Mouse (Mus musculus): ENCODE results near the gene Mptx2.
A peak's percentile ranks its signal among the peaks of the same experiment; 100 is the strongest.
"Not testable (repeated sequence)": the region's sequence is repeated elsewhere in the genome, so short reads cannot be mapped to it uniquely, and the experiment has no call there.

Gene Mptx2

DNA sequence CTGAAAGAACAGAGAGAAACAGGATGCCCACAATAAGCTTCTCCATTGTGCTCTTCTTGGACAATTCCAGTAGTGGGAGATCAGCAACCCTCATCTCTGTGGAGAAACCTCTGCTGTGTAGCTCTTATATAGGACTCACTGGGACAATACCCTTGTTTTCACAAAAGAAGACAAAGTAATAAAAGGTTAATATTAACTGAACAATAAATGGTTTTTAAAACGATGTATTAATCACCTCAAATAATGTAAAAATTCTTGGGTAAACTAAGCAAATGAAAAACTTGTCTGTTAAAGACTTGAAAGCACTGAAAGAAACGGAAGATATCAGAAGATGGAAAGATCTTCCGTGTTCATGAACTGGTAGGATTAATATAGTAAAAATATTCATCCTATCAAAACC is at the start of gene Mptx2:
Gene Mptx2, minus strand, starts transcription at position 101 of the 400 bp plus-strand sequence.
- no peak for DNase-seq

DNA sequence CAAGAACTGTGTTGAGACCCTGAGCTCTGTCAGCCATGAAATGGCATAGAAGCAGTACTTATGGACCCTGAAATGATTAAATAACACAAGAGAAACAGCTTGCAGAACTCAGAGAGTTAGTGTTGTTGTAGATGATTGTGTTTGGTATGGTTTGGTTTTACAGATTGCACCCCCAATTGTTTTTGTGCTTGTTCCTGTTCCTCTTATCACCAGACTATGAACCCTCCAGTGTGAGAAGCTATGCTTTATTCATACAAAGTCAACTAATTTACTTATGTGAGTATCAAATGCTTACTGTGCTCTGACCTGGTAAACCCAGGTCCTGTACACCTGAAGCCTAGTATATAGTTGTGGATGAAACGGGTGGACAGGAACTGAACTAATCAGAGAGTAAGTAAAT is 49.0 kb upstream of the Mptx2 start:
- DNase-seq = no peak

GRCm38 (mm10) chr1:173325395-173325794 is 47.8 kb upstream of the Mptx2 start:
- no peak for DNase-seq

DNA sequence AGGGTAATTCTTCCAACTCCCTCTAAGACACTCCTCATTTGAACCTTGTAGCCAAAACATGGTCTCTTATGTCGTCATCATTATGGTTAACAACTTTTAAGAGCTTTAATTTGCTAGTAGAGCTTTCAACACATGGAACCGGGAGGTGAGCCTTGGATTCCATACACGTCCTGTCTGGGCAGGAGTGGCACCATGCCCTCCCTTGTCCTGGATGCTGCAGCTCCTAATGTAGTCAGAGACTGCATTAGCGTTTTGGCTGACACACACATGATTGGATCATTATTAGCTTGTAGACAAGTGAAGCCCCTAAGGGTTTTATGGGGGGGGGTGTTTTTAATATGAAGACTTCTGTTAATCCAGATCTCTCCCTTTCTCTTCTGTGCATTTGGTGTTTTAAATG is 47.4 kb upstream of the Mptx2 start:
- no peak for DNase-seq

GRCm38 (mm10) chr1:173323839-173324585 is 46.4 kb upstream of the Mptx2 start:
- peak; percentile 22 for DNase-seq

DNA sequence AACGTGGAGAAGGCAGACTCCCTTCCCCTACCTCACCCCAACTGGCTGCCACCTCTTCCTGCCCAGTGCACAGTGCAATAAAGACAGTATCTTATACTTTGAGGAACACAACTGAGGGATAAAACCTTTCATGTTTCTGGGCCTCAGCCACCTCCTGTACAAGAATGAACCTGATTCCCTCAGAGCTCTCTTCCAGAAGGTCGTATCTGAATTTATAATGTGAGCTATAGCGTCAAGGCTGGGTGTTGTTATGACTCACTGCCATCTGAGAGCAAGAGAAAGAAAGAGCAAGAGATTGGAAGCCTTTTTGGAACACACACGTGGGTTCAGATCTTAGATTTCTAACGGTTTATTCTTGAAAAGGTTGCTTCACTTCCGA is 44.7 kb upstream of the Mptx2 start:
- no peak for DNase-seq

DNA sequence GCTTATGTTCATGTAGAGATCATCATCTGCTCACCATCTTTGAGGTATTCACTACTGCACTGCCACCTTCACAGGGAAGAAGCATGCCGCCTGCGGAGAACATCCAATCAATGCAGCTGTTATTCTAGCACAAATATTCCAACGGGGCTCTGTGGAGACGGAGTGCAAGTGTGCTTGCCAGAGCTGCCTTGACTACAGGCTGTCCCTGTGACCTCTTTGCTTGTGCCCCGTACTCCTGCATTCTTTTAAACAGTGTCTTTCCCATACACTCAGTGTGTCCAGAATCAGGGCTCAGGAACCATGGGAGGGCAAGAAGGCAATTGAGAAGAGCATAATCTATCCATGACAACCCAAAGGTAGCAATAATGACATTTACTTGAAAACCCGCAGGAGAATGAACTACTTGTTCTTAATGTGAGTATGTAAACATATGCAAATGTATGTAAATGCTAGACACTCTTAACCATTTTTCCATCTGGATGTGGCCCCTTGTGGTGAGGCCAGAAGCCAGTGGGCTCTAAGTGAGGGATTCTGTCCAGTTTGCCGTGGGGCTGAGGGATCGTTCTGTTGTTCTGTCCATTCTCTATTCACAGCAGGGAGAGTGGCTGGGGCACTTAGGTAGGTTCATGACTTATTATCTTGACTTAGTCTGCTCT is 44.1 kb upstream of the Mptx2 start:
- no peak for DNase-seq

DNA sequence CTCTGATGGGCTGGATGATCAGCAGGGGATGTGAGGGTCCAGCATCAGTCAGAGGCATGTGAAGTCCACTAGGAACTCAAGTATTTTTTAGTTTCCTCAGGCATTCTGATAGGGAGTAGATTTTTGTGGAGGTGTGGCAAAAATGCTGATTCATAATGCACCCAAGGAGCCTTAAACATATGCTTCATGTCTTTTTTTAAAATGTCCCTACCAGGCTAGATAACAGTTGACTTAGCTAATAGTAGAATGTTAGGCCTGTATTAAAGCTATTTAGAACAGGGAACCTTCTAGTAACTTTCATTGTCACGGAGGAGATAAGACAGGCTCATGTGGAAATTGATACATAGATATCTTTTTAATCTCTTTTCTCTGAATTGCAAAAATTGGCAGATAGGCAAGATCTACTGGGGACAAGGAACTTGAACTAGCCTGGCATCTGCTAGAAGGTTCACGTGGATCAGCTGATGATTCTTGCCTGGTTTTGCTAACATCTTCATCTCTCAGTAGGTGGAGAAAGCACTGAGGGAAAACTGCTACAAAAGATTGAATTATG is 40.4 kb upstream of the Mptx2 start:
- no peak for DNase-seq

GRCm38 (mm10) chr1:173315725-173316124 is 38.1 kb upstream of the Mptx2 start:
- DNase-seq = no peak

DNA sequence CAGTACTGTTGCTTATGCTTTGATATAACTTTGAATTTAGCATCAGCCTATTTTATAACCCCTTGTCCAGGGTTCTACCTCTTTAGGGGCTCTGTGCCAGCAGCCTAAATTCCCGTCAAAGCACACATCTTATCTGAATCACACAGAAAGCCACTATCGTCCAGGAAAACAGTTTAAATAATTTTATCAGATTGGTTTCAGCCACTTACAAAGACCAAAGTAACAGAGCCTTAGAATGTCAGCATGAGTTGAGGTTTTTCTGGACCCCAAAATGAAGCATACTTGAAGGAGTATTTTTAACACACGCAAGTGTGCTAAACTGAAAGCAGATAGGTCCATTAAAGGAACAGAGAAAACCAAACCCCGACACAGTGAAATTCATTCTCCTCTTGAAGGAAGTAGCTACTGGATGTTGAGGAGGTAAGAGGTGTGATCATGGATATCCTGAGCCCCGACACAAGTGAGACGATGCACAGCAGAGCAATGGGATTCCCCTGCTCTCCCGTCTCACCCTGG is 36.0 kb upstream of the Mptx2 start:
- DNase-seq = not testable (repeated sequence)

GRCm38 (mm10) chr1:173302795-173303194 is 25.2 kb upstream of the Mptx2 start:
- not testable (repeated sequence) for DNase-seq

GRCm38 (mm10) chr1:173265701-173266100 is 11.9 kb downstream of the Mptx2 start, which contains the start of gene Olfr418:
Olfr418 (plus strand) TSS chr1:173266001.
- no peak for DNase-seq

DNA sequence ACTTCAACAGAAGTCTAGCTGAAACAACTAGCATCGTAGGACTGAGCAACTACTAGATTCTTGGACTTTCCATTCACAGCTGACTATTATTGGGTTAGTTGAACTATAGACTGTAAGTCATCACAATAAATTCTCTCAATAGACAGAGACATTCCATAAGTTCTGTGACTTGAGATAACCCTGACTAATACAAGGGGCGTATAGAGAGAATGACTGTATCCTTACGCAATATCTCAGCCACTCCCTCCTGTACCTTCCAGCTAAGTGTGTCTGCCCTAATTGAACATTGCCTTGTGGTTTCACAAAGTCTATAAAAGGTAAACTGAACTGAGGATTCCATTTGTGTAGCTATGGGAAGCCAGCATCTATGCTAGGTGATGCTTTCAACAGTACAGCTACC is 27.7 kb downstream of the Mptx2 start:
- DNase-seq = no peak

- not testable (repeated sequence) for DNase-seq
Observed at GRCm38 (mm10) chr1:173237004-173237403, 40.6 kb downstream of the Mptx2 start.

- DNase-seq = no peak
Observed at GRCm38 (mm10) chr1:173227081-173227480, 50.5 kb downstream of the Mptx2 start, which contains the start of gene Fcer1a. Fcer1a (minus strand) TSS chr1:173227214.

All from kidney, adult 9 months (tissue).